Comparison of ENCODE assay signal across 7 mouse cellular contexts in the genomic region with DNA sequence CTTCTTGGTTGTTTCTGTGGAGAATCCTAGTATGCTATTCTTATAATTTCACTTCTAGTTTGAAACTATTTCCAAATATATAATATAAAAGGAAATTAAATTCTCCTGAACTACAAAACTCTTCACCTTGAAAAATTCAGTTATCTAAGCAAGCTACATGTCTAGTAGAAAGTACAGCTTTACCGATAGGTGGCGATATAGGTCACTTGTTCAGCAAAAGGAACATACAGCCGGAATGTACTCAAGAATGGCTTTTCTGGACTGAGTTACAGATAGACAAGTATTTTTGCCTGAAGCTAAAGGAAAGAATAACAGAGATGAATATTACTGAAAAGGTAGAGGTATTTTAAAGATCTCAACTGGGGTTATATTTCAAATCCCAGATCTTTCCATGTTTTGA. TPM values are rescaled to one million over a fixed set of nuclear protein-coding genes. Genes with fewer than 3 reads are reported as not detected.
DNase-seq lines count a peak whose midpoint lies in the region; ATAC-seq and TF ChIP-seq lines count a peak whose summit lies in the region.

No protein-coding gene starts in this region.

- 11% methylated on average over 3 of the region's 3 CpGs for WGBS in embryonic facial prominence, embryonic 14.5 days
- WGBS in lung, postnatal 0 days: 9% methylated on average over 3 of the region's 3 CpGs

- no peaks in the 10 kb centered on the region for H3K27me3 ChIP-seq in embryonic facial prominence, embryonic 14.5 days (replicated peaks; ENCODE audit: control insufficient read depth, insufficient read depth, low read length)
- no peaks in the 10 kb centered on the region for H3K27me3 ChIP-seq in lung, postnatal 0 days (replicated peaks; ENCODE audit: insufficient read depth, low read length)

- ATAC-seq in CD4-positive, CD25-positive, alpha-beta regulatory T cell, adult 4 months: peak; percentile 80
- no peak; the same call in 1 of the 2 replicates for ATAC-seq in embryonic facial prominence, embryonic 14.5 days (ENCODE audit: low read depth)
- ATAC-seq in lung, postnatal 0 days: peak; percentile 55; the same call in 1 of the 2 replicates

- H3K9ac ChIP-seq in embryonic facial prominence, embryonic 14.5 days (ENCODE audit: low read depth, low read length): no peak overlapping the region
- H3K9ac ChIP-seq in lung, postnatal 0 days (replicated peaks; ENCODE audit: low read depth): no peak overlapping the region

- TF ChIP-seq CTCF in lung, postnatal 0 days (IDR thresholded peaks at IDR 0.05): peak; percentile 84

- no peak overlapping the region for H3K4me2 ChIP-seq in embryonic facial prominence, embryonic 14.5 days (ENCODE audit: low read depth, low read length)
- no peak overlapping the region for H3K4me2 ChIP-seq in lung, postnatal 0 days (replicated peaks; ENCODE audit: low read depth, low read length)

- no peaks in the 10 kb centered on the region for H3K9me3 ChIP-seq in embryonic facial prominence, embryonic 14.5 days (ENCODE audit: control insufficient read depth, low read length)
- H3K9me3 ChIP-seq in lung, postnatal 0 days (ENCODE audit: low read length): no peaks in the 10 kb centered on the region

- H3K27ac ChIP-seq in embryonic facial prominence, embryonic 14.5 days (replicated peaks; ENCODE audit: low read depth, low read length): no peak overlapping the region
- no peak overlapping the region for H3K27ac ChIP-seq in lung, postnatal 0 days (ENCODE audit: low read length)

- H3K4me3 ChIP-seq in embryonic facial prominence, embryonic 14.5 days (ENCODE audit: low read depth, low read length): no peak overlapping the region
- H3K4me3 ChIP-seq in lung, postnatal 0 days (ENCODE audit: low read depth, low read length): no peak overlapping the region

- peak; percentile 31 to 75 for DNase-seq in kidney, postnatal 36 days
- DNase-seq in kidney, adult 18-20 months: no peak
- peak; percentile 61 for DNase-seq in MN1 (ENCODE audit: low spot score)
- peak; percentile 93 for DNase-seq in embryonic facial prominence, embryonic 14.5 days (ENCODE audit: low spot score)
- peak; percentile 91 for DNase-seq in lung, postnatal 0 days (ENCODE audit: low spot score)
- DNase-seq in urinary bladder, adult 2 months (ENCODE audit: low spot score): no peak

- TF ChIP-seq EP300 in lung, postnatal 0 days (IDR thresholded peaks at IDR 0.05): no peak

- peaks cover 6% of the 10 kb centered on the region for H3K4me1 ChIP-seq in embryonic facial prominence, embryonic 14.5 days (ENCODE audit: control insufficient read depth, insufficient read depth, low read length)
- 0 out of 2 replicates have a peak, but pooled peaks cover 2% of the 10 kb centered on the region for H3K4me1 ChIP-seq in lung, postnatal 0 days (ENCODE audit: insufficient read depth, low read depth, low read length)

- no peaks in the 10 kb centered on the region for H3K36me3 ChIP-seq in embryonic facial prominence, embryonic 14.5 days (ENCODE audit: control insufficient read depth, insufficient read depth, low read length)
- no peaks in the 10 kb centered on the region for H3K36me3 ChIP-seq in lung, postnatal 0 days (ENCODE audit: insufficient read depth, low read length)

RNA-seq across cellular contexts. Expression of gene Ralgps2, which starts 22.0 kb away (rescaled TPM):
- polyA plus RNA-seq in CD4-positive, CD25-positive, alpha-beta regulatory T cell, adult 4 months (2017; shearing (Covaris generic)): 10 to 100 TPM; 33.0 to 55.6 TPM
- polyA plus RNA-seq in embryonic facial prominence, embryonic 14.5 days (2014; fragmentation: Nextera tagmentation; extraction: Ambion mirVana): 69.6 and 79.1 TPM in 2 replicates
- 38.3 and 42.5 TPM in 2 replicates for polyA plus RNA-seq in lung, postnatal 0 days (2015; fragmentation: Nextera tagmentation; extraction: Ambion mirVana)
- polyA plus RNA-seq in urinary bladder, adult 2 months (2012; rRNA removed): 8.2 and 12.3 TPM in 2 replicates

Comparison
In these comparisons a context has a peak if more than half of its experiments do, and no peak if none do; other contexts are left out.
1. DNase-seq: peak in kidney, postnatal 36 days (2 of 2), MN1 (single experiment), embryonic facial prominence, embryonic 14.5 days (single experiment) and lung, postnatal 0 days (single experiment); none in kidney, adult 18-20 months (single experiment) and urinary bladder, adult 2 months (single experiment).